Mouse (Mus musculus) liver, embryonic 14.5 days (tissue): ENCODE data around the gene Bcat1. TPM values are rescaled to one million over a fixed set of nuclear protein-coding genes. Genes with fewer than 3 reads are reported as not detected.

Source experiments
- ATAC-seq: fragments of 200-750 bp; cut with Nextera tagmentation; 2 replicates; pipeline ENCODE4 v1.8.0; 2017; ENCODE audit warnings: moderate number of reproducible peaks, mild to moderate bottlenecking, moderate library complexity; ENCODE audit not compliant: insufficient read depth
- DNase-seq, 3 experiments: peaks; one replicate each; pipeline ENCODE4 v3.0.0-alpha.2; 2012 to 2013; ENCODE audit warnings: low read depth in 3 of 3, low spot score in 3 of 3
- H3K27ac ChIP-seq: fragments of 300-500 bp; sonication (generic); 2 replicates; pipeline ENCODE4 v1.5.1; 2014; ENCODE audit warnings: moderate library complexity, mild to moderate bottlenecking, control low read depth, inconsistent platforms
- H3K27me3 ChIP-seq: fragments of 300-500 bp; sonication (generic); 2 replicates; pipeline ENCODE4 v1.6.1; 2014; ENCODE audit warnings: mild to moderate bottlenecking, low read length, moderate library complexity; ENCODE audit not compliant: control insufficient read depth, insufficient read depth
- H3K36me3 ChIP-seq: fragments of 300-500 bp; sonication (generic); replicated peaks from 2 replicates; pipeline ENCODE4 v1.6.1; 2014; ENCODE audit warnings: low read depth; ENCODE audit not compliant: control insufficient read depth, insufficient read depth
- H3K4me1 ChIP-seq, 2 experiments: fragments of 200-500 bp in 1 of 2; fragments of 300-500 bp in 1 of 2; sonication (generic) in 1 of 2; replicated peaks; 2 replicates each; pipeline ENCODE4 v1.6.1; 2012 to 2014; ENCODE audit warnings: antibody characterized with exemption in 1 of 2, inconsistent platforms in 1 of 2, low read length in 1 of 2; ENCODE audit not compliant: control insufficient read depth in 2 of 2, insufficient read depth in 2 of 2
- H3K4me2 ChIP-seq: fragments of 300-500 bp; sonication (generic); 2 replicates; pipeline ENCODE4 v1.6.1; 2014; ENCODE audit warnings: low read depth, mild to moderate bottlenecking, control low read depth, moderate library complexity
- H3K4me3 ChIP-seq, 2 experiments: fragments of 200-500 bp in 1 of 2; fragments of 300-500 bp in 1 of 2; sonication (generic) in 1 of 2; 2 replicates each; pipeline ENCODE4 v1.5.1; 2012 to 2014; ENCODE audit warnings: low read depth in 2 of 2, low read length in 2 of 2, mild to moderate bottlenecking in 2 of 2, control low read depth in 1 of 2, inconsistent platforms in 1 of 2, moderate library complexity in 1 of 2; ENCODE audit not compliant: insufficient read depth in 1 of 2
- H3K9ac ChIP-seq: fragments of 300-500 bp; sonication (generic); replicated peaks from 2 replicates; pipeline ENCODE4 v1.6.1; 2014; ENCODE audit warnings: mild to moderate bottlenecking, control low read depth, moderate library complexity
- H3K9me3 ChIP-seq: fragments of 300-500 bp; sonication (generic); 2 replicates; pipeline ENCODE4 v1.6.1; 2016; ENCODE audit warnings: low read length, mixed read lengths; ENCODE audit not compliant: control insufficient read depth
- CTCF ChIP-seq: IDR thresholded peaks from 2 replicates; pipeline ENCODE4 v1.5.1; 2016; ENCODE audit warnings: antibody characterized with exemption, low read depth, control low read depth
- EP300 ChIP-seq: IDR thresholded peaks from 2 replicates; pipeline ENCODE4 v1.6.1; 2016; ENCODE audit warnings: antibody characterized with exemption, low read depth
- WGBS: fragments of 180-500 bp; shearing (Covaris S2); extraction: QIAGEN DNeasy Blood & Tissue Kit; methylation state at CpG from one replicate; pipeline ENCODE4 v1.1.7; 2014; ENCODE audit not compliant: insufficient replicate concordance; 5-methylcytosine and 5-hydroxymethylcytosine counted together
- polyA plus RNA-seq, 2 experiments: library from polyadenylated mRNA; depleted of rRNA in 1 of 2; stranded (reverse) in 1 of 2; unstranded in 1 of 2; fragments of >200 nt; fragmentation: Nextera tagmentation in 1 of 2; extraction: Ambion mirVana in 1 of 2; gene quantifications; 2 replicates each; pipeline versions ENCODE4 v1.2.1 to v1.2.3; 2012 to 2014

Bcat1 gene
- polyA plus RNA-seq, 2 experiments, result 0.06 to 0.51 TPM

DNA sequence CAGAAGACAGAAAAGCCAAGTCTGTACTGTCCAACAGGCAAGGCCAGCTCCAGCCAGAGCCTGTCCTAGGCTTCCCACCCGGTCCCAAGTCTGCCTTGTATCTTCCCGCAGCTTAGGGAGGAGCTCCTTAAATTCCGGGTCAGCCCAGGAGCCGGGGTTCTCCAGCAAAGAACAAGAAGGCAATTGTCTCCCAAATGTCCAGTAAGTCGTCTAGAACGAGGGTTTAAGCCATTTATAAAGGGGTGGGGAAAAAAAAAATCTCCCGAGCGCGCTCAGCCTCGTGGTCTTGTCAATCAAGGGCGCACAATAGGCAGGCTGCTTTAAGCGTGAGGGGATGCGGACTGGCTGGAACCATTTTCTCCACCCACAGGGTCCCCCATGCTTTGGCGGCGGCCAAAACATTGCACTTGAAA, 28.5 kb downstream of the Bcat1 start:
- TF ChIP-seq EP300 (no peak), CTCF (no peak)
- no peak for ATAC-seq
- Histone ChIP-seq H3K4me2 (no peak overlapping the region), H3K4me3 (no peak overlapping the region), H3K27me3 (peaks cover 28% of the 10 kb centered on the region), H3K9ac (no peak overlapping the region), H3K27ac (no peak overlapping the region), H3K9me3 (no peaks in the 10 kb centered on the region), H3K4me1 (no peaks in the 10 kb centered on the region), H3K36me3 (no peaks in the 10 kb centered on the region)
- WGBS, result 9% methylated on average over 15 of the region's 15 CpGs
- DNase-seq, result no peak

DNA sequence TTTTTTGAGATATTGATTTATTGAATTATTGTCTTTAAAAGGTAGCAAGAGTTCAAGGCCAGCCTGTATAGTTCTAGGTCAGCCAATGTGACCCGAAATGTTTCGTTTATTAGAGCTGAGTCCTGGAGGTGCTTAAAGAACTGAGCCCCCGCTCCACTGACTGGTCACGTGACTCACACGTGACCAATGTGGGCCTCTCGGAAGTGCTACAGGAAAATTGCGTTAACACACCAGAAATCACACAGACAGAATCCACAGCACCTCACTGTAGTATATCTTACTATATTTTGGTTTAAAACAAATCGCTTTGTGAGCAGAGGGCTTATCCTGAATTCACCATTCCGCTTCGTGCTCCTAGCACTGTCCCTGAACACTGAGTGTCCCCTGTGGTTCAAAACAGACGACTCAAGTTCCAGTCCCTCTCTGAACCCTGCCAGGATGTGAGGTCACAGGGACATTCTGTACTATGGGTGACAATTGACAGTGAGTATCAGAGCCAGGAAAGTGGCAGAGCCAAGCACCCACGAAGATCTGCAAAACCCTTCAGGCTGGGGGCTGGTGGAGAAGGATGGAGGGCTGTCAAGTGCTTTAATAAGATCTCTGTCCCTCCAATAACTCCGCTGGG, 29.6 kb downstream of the Bcat1 start:
- Histone ChIP-seq H3K27ac (no peak overlapping the region), H3K4me3 (no peak overlapping the region), H3K4me1 (no peaks in the 10 kb centered on the region), H3K27me3 (peaks cover 28% of the 10 kb centered on the region), H3K4me2 (no peak overlapping the region), H3K9ac (no peak overlapping the region), H3K9me3 (no peaks in the 10 kb centered on the region), H3K36me3 (no peaks in the 10 kb centered on the region)
- WGBS, result 63% methylated on average over 13 of the region's 13 CpGs
- DNase-seq, result no peak
- ATAC-seq, result no peak
- no peak for TF ChIP-seq EP300
- no peak for TF ChIP-seq CTCF

DNA sequence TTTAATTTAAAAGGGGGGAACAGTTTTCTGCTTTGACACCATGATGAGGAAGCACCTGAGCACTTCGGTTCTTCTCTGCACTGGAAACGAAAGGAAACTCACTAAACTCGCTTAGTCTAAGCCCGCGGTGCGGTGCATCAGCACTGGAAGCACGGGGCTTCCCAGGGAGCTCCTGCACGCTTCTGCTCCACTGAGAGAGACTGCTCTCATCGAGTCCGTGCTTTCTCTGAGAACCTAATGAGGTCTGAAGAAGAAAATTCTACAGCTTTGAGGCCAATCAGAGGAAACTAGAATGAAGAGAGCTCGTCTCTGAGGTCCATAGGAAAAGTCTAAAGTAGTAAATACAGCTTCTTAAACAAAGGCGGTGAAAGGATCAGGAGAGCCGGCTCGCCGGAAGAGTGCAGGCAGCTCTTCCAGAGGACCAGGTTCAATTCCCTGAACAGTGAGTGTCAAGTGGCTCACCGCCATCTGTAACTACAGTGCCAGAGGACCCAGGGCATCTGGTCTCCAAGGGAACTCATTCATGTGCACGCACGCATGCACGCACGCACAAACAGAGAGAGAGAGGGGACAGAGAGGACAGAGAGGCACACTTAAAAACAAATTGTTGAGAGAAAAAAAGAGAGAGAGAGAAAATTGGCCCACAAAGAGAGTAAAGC, 30.9 kb downstream of the Bcat1 start:
- no peaks in the 10 kb centered on the region for H3K36me3 ChIP-seq
- DNase-seq, result no peak
- H3K27ac ChIP-seq, result no peak overlapping the region
- H3K9me3 ChIP-seq, result no peaks in the 10 kb centered on the region
- WGBS, result 78% methylated on average over 20 of the region's 20 CpGs
- ATAC-seq, result no peak
- H3K4me2 ChIP-seq, result no peak overlapping the region
- no peak overlapping the region for H3K4me3 ChIP-seq
- TF ChIP-seq CTCF, result no peak
- TF ChIP-seq EP300, result no peak
- no peak overlapping the region for H3K9ac ChIP-seq
- H3K27me3 ChIP-seq, result peaks cover 28% of the 10 kb centered on the region
- no peaks in the 10 kb centered on the region for H3K4me1 ChIP-seq

DNA sequence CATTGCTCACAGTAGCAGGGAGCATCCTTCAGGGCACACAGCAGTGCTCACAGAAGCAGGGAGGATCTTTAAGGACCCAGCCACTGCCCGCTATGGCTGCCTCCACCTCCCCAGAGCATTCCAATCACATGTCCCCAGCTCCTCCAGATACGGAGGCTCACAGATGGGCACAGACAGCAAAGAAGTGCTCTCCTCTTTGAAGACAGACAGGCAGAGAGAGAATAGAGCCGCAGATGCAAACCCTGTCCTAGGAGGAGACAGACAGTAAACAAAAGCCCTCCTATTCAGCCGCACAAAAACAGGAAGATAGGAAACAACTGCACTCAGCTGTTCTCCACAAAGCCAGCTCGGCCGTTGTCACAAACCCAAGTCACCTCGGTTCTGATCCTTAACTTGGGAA, 35.3 kb downstream of the Bcat1 start:
- H3K9me3 ChIP-seq, result no peaks in the 10 kb centered on the region
- ATAC-seq, result no peak
- H3K9ac ChIP-seq, result no peak overlapping the region
- H3K4me1 ChIP-seq, result no peaks in the 10 kb centered on the region
- 24% methylated on average over 7 of the region's 7 CpGs for WGBS
- no peak for DNase-seq
- H3K27me3 ChIP-seq, result no peaks in the 10 kb centered on the region
- no peak overlapping the region for H3K27ac ChIP-seq
- H3K36me3 ChIP-seq, result no peaks in the 10 kb centered on the region
- no peak overlapping the region for H3K4me2 ChIP-seq
- no peak overlapping the region for H3K4me3 ChIP-seq
- TF ChIP-seq CTCF (no peak), EP300 (no peak)

DNA sequence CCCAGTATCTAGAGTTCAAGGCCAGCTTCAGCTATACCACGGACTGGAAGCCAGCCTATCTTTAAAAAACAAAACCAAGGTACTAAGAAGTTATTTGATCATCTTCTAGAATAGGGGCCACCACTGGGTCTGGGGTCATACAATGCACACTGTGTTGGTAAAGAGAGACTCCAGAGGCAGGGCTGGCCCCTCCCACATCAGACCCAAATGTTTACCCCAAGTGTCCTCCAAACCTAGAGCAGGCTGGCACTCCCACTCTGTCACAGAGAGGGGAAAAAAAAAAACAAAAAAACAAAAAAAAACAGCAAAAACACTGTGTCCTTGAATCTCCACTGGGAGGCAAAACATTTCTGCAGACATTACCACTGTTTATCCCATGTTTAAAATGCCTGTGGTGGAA, 38.4 kb downstream of the Bcat1 start:
- Histone ChIP-seq H3K9ac (no peak overlapping the region), H3K4me2 (no peak overlapping the region), H3K27ac (no peak overlapping the region), H3K36me3 (no peaks in the 10 kb centered on the region), H3K4me3 (no peak overlapping the region), H3K27me3 (no peaks in the 10 kb centered on the region), H3K9me3 (no peaks in the 10 kb centered on the region), H3K4me1 (no peaks in the 10 kb centered on the region)
- WGBS, result 42% methylated on average over 1 of the region's 1 CpGs
- TF ChIP-seq EP300 (no peak), CTCF (no peak)
- DNase-seq (no peak), ATAC-seq (no peak)
